Mouse (Mus musculus) v-Abl transformed pro-B cells (cell line): Measurements from ENCODE around the gene Rab32.
"Not testable (repeated sequence)": the region's sequence is repeated elsewhere in the genome, so short reads cannot be mapped to it uniquely, and the experiment has no call there.

Experiments used
- in situ Hi-C, 2 experiments: fragments of 400-800 bp; cut with MboI; formaldehyde crosslinking; loops; one replicate each; pipeline ENCODE4 v1.15.1; 2025; ENCODE audit not compliant: unreplicated experiment in 2 of 2

Gene Rab32

GRCm38 (mm10) chr10:10557570-10558336 is at the start of gene Rab32:
Rab32 (minus strand) TSS chr10:10558265.
- in situ Hi-C loops: no loop called here

- in situ Hi-C loops: no loop called here
Measured at GRCm38 (mm10) chr10:10600771-10601170, 42.7 kb upstream of the Rab32 start.

- in situ Hi-C loops: not testable (repeated sequence)
Measured at GRCm38 (mm10) chr10:10597495-10597894, 39.4 kb upstream of the Rab32 start.

- in situ Hi-C loops: no loop called here
Measured at GRCm38 (mm10) chr10:10580811-10581210, 22.7 kb upstream of the Rab32 start.

- in situ Hi-C loops: no loop called here
Measured at GRCm38 (mm10) chr10:10579821-10580220, 21.8 kb upstream of the Rab32 start.

- in situ Hi-C loops: no loop called here
Measured at GRCm38 (mm10) chr10:10558337-10558711, 259 bp upstream of the Rab32 start.

GRCm38 (mm10) chr10:10557085-10557484 is 980 bp downstream of the Rab32 start:
- in situ Hi-C loops: no loop called here

- in situ Hi-C loops: no loop called here
Measured at GRCm38 (mm10) chr10:10555676-10556075, 2.4 kb downstream of the Rab32 start.

GRCm38 (mm10) chr10:10555221-10555620 is 2.8 kb downstream of the Rab32 start:
- in situ Hi-C loops: no loop called here

- in situ Hi-C loops: no loop called here
Measured at GRCm38 (mm10) chr10:10550134-10550533, 7.9 kb downstream of the Rab32 start.

- in situ Hi-C loops: no loop called here
Measured at GRCm38 (mm10) chr10:10546623-10547022, 11.4 kb downstream of the Rab32 start.

GRCm38 (mm10) chr10:10544955-10545354 is 13.1 kb downstream of the Rab32 start:
- in situ Hi-C loops: no loop called here
